Mouse (Mus musculus): ENCODE data around the gene Tmem110. TPM values are rescaled to one million over a fixed set of nuclear protein-coding genes. Genes with fewer than 3 reads are reported as not detected.

The Tmem110 gene
- polyA plus RNA-seq, 1 experiment from 2014 or later = 28.3 TPM

DNA sequence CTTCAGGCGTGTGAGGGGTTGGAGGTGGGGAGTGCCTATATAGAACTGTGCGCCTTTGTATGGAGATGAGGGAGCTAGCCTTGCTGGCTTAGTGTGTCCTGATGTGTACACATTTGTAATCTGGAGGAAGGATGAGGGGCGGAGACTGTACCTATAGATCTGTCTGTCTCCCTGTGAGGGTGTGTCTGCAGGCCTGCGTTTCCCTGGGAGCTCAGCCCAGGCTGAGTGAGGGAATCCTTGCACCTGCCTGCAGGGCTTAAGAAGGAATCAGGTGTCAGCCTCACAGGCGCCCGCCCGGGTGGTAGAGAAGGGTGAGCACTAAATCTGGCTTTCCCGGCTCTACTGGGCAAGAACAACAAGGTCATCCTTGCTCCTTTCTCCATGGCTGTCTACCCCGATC lies 54.4 kb downstream of the Tmem110 start:
- Histone ChIP-seq H3K27ac (replicated peaks; ENCODE audit: low read depth, low read length) (peak overlapping the region; percentile 46; the same call in 1 of the 2 replicates), H3K27me3 (replicated peaks; ENCODE audit: control insufficient read depth, insufficient read depth, low read length) (no peaks in the 10 kb centered on the region), H3K9me3 (ENCODE audit: control insufficient read depth, low read length) (no peaks in the 10 kb centered on the region), H3K4me1 (ENCODE audit: control insufficient read depth, insufficient read depth, low read length) (no peaks in the 10 kb centered on the region), H3K4me2 (ENCODE audit: low read depth, low read length) (no peak overlapping the region), H3K36me3 (ENCODE audit: control insufficient read depth, insufficient read depth, low read length) (peaks cover 16% of the 10 kb centered on the region; the same call in 1 of the 2 replicates), H3K9ac (ENCODE audit: low read depth, low read length) (no peak overlapping the region), H3K4me3 (ENCODE audit: low read depth, low read length) (no peak overlapping the region)
- peak; percentile 79 for DNase-seq (ENCODE audit: low spot score)
- 49% methylated on average over 9 of the region's 9 CpGs for WGBS
- ATAC-seq (ENCODE audit: low read depth) = peak; percentile 86

DNA sequence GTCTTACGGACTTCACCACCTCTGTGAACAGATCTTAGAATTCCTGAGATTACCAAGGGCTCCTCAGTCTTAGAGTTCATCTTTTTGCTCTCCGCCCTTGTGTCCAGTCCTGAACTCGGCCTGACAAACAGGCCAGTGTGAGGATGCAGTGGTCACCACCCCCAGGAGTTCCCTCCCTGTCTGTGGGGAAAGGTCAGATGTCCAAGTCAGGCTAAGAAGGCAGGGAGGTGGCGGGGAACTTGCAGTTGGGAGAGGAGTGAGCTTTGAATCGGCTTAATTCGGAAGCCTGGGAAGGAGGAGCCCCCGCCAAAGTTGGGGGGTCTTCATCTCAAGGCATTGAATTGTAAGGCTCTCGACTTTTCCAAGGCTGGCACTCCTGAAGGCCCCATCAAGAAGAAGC lies 54.9 kb downstream of the Tmem110 start:
- ATAC-seq (ENCODE audit: low read depth) (no peak), DNase-seq (ENCODE audit: low spot score) (no peak)
- H3K27ac ChIP-seq (replicated peaks; ENCODE audit: low read depth, low read length) = peak overlapping the region; percentile 21; the same call in 1 of the 2 replicates
- no peak overlapping the region for H3K4me3 ChIP-seq (ENCODE audit: low read depth, low read length)
- no peaks in the 10 kb centered on the region for H3K9me3 ChIP-seq (ENCODE audit: control insufficient read depth, low read length)
- H3K4me2 ChIP-seq (ENCODE audit: low read depth, low read length) = 0 out of 2 replicates have a peak overlapping the region, but pooled peaks have one; percentile 7
- 61% methylated on average over 8 of the region's 8 CpGs for WGBS
- no peak overlapping the region for H3K9ac ChIP-seq (ENCODE audit: low read depth, low read length)
- no peaks in the 10 kb centered on the region for H3K27me3 ChIP-seq (replicated peaks; ENCODE audit: control insufficient read depth, insufficient read depth, low read length)
- H3K36me3 ChIP-seq (ENCODE audit: control insufficient read depth, insufficient read depth, low read length) = peaks cover 15% of the 10 kb centered on the region; the same call in 1 of the 2 replicates
- no peaks in the 10 kb centered on the region for H3K4me1 ChIP-seq (ENCODE audit: control insufficient read depth, insufficient read depth, low read length)

DNA sequence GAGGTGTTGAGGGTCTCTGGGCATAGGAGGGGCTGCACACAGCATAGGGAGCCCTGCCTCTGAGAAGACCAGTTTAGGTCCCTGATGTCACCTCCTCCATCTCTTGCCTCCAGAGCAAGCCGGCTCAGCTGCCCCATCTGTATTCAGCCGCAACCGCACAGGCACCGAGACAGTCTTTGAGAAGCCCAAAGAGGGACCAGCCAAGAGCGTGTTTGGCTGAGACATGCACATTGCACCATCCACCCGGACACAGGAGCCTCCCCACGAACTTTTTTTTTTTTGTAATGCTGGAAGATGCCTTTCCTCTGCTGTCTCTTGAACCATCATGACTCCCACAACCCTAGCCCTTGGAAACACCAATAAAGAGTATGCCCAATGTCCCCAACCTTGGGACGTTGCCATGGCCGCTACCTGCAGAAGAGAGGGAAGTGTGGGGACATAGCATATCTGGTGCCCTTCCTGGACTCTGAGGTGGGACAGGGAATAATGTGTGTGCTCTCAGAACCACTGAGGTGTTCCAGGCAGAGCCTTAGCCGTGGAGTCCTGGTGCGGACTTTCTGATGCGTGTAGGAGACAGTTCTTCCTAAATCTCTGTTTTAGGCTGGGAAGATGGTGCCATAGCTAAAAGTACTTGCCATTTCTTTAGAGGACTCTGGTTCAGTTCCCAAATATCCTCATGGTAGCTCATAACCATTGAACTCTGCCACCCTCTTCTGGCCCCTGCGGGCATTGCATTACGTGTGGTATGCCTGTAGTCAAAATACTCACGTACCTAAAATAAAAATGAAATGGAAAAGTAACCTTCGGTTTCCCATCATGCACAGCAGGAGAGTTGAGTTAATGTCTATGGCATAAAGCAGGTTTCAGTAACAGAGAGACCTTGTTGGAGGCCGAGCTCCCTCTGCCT lies 55.7 kb downstream of the Tmem110 start:
- Histone ChIP-seq H3K4me1 (ENCODE audit: control insufficient read depth, insufficient read depth, low read length) (no peaks in the 10 kb centered on the region), H3K27ac (replicated peaks; ENCODE audit: low read depth, low read length) (no peak overlapping the region)
- WGBS = 87% methylated on average over 17 of the region's 17 CpGs

DNA sequence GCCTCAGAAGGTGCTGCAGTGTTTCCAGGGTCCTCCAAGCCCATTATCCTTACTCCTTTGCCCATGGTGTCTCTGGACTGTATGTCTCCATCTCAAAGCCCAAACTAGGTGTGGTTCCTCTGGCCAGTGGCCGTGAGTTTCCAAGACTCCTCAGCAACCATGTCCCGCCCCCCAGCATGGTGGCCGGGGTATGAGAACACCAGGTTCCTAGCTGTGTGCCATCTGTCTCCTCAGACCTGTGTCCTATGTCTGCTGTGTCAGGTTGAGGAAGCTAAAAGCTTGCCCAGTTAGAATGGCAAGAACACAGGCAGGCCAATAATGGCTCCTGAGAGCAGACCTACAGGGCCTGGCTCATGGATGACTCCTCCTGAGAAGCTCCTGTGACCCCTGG lies 56.3 kb downstream of the Tmem110 start:
- WGBS = 88% methylated on average over 3 of the region's 3 CpGs
- no peak overlapping the region for H3K27ac ChIP-seq (replicated peaks; ENCODE audit: low read depth, low read length)
- no peak overlapping the region for H3K9ac ChIP-seq (ENCODE audit: low read depth, low read length)
- peaks cover 7% of the 10 kb centered on the region; the same call in 1 of the 2 replicates for H3K36me3 ChIP-seq (ENCODE audit: control insufficient read depth, insufficient read depth, low read length)
- H3K27me3 ChIP-seq (replicated peaks; ENCODE audit: control insufficient read depth, insufficient read depth, low read length) = no peaks in the 10 kb centered on the region
- H3K4me1 ChIP-seq (ENCODE audit: control insufficient read depth, insufficient read depth, low read length) = no peaks in the 10 kb centered on the region
- H3K4me3 ChIP-seq (ENCODE audit: low read depth, low read length) = no peak overlapping the region
- DNase-seq (ENCODE audit: low spot score) (no peak), ATAC-seq (ENCODE audit: low read depth) (no peak)
- H3K4me2 ChIP-seq (ENCODE audit: low read depth, low read length) = no peak overlapping the region
- H3K9me3 ChIP-seq (ENCODE audit: control insufficient read depth, low read length) = no peaks in the 10 kb centered on the region

More for the DNA sequence above, 55.7 kb downstream of the Tmem110 start:
- Histone ChIP-seq H3K27me3 (replicated peaks; ENCODE audit: control insufficient read depth, insufficient read depth, low read length) (no peaks in the 10 kb centered on the region), H3K4me2 (ENCODE audit: low read depth, low read length) (no peak overlapping the region), H3K9me3 (ENCODE audit: control insufficient read depth, low read length) (no peaks in the 10 kb centered on the region), H3K36me3 (ENCODE audit: control insufficient read depth, insufficient read depth, low read length) (peaks cover 13% of the 10 kb centered on the region; the same call in 1 of the 2 replicates), H3K4me3 (ENCODE audit: low read depth, low read length) (no peak overlapping the region), H3K9ac (ENCODE audit: low read depth, low read length) (no peak overlapping the region)
- DNase-seq (ENCODE audit: low spot score) = peak; percentile 13
- no peak for ATAC-seq (ENCODE audit: low read depth)

DNA sequence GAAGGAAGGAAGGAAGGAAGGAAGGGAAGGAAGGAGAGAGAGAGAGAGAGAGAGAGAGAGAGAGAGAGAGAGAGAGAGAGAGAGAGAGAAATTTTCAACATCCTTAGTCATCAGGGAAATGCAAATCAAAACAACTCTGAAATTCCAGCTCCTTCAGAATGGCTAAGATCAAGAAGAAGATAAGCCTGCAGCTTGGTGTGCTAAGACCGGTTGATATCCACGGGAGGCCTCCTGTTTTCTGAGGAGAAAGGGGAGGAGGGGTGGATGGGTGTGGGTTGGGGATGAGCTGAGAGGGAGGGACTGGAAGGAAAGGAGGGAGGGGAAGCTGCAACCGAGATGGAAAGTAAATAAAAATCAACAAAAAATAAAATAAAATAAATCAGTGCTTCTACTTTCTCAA lies 59.9 kb downstream of the Tmem110 start:
- 4% methylated on average over 3 of the region's 3 CpGs for WGBS
- peaks cover 3% of the 10 kb centered on the region; the same call in 1 of the 2 replicates for H3K4me1 ChIP-seq (ENCODE audit: control insufficient read depth, insufficient read depth, low read length)
- H3K9ac ChIP-seq (ENCODE audit: low read depth, low read length) = no peak overlapping the region
- H3K4me2 ChIP-seq (ENCODE audit: low read depth, low read length) = no peak overlapping the region
- H3K27ac ChIP-seq (replicated peaks; ENCODE audit: low read depth, low read length) = no peak overlapping the region
- ATAC-seq (ENCODE audit: low read depth) (no peak), DNase-seq (ENCODE audit: low spot score) (peak; percentile 32)
- no peaks in the 10 kb centered on the region for H3K27me3 ChIP-seq (replicated peaks; ENCODE audit: control insufficient read depth, insufficient read depth, low read length)
- H3K36me3 ChIP-seq (ENCODE audit: control insufficient read depth, insufficient read depth, low read length) = no peaks in the 10 kb centered on the region
- no peak overlapping the region for H3K4me3 ChIP-seq (ENCODE audit: low read depth, low read length)
- H3K9me3 ChIP-seq (ENCODE audit: control insufficient read depth, low read length) = no peaks in the 10 kb centered on the region

DNA sequence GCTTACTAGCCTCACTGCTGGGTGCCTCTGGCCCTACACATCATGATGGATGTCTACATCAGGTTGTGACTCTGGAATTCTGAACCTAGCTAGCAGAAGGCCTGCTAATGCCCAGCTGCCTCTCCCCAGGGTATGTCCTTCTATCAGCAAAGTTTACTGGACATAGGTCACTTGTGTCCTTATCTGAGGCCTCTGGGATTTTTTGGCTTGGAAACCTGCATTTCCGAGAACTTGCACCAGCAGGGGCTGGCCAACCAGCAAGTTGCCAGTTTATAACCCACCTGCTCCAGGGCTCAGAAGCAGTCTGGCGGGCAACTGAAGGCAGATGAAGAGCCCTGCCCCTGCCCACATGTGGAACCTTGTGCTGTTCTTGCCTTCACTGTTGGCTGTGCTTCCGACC lies 60.8 kb downstream of the Tmem110 start, which contains the start of gene Itih4:
Gene Itih4, plus strand, starts transcription at position 273 of the 400 bp plus-strand sequence.
- Histone ChIP-seq H3K4me2 (ENCODE audit: low read depth, low read length) (no peak within 1 kb of the TSS), H3K4me1 (ENCODE audit: control insufficient read depth, insufficient read depth, low read length) (peaks cover 3% of the 10 kb centered on the region; the same call in 1 of the 2 replicates), H3K36me3 (ENCODE audit: control insufficient read depth, insufficient read depth, low read length) (no peaks in the 10 kb centered on the region), H3K9me3 (ENCODE audit: control insufficient read depth, low read length) (no peaks in the 10 kb centered on the region), H3K27ac (replicated peaks; ENCODE audit: low read depth, low read length) (no peak within 1 kb of the TSS), H3K27me3 (replicated peaks; ENCODE audit: control insufficient read depth, insufficient read depth, low read length) (no peaks in the 10 kb centered on the region), H3K4me3 (ENCODE audit: low read depth, low read length) (no peak within 1 kb of the TSS), H3K9ac (ENCODE audit: low read depth, low read length) (no peak within 1 kb of the TSS)
- 86% methylated on average over 3 of the region's 3 CpGs for WGBS
- DNase-seq (ENCODE audit: low spot score) (no peak), ATAC-seq (ENCODE audit: low read depth) (no peak)

DNA sequence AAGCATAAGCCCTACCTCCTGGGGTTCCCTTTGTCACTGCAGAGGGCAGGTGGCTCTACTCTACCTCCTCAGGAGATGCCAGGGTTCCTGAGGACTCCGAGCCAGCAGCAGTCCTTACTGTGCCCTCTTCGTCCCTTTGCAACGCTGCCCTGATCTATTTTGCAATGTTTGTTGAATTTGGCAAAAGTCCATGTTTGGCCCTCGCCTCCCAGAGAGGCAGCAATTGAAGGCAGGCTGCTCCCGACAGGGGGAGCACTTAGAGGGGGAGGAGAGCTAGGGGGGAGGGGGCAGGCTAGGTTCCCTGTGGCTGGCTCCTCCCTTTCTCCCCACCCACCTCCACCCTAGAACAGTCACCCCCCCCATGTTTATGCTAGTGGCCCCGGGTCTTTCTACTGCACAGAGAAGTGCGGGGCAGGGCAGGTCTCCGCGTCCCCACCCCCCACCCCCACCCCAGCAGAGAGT lies 62.9 kb downstream of the Tmem110 start:
- no peak overlapping the region for H3K9ac ChIP-seq (ENCODE audit: low read depth, low read length)
- H3K27ac ChIP-seq (replicated peaks; ENCODE audit: low read depth, low read length) = no peak overlapping the region
- H3K4me1 ChIP-seq (ENCODE audit: control insufficient read depth, insufficient read depth, low read length) = peaks cover 3% of the 10 kb centered on the region; the same call in 1 of the 2 replicates
- 18% methylated on average over 5 of the region's 9 CpGs for WGBS
- no peak overlapping the region for H3K4me3 ChIP-seq (ENCODE audit: low read depth, low read length)
- H3K27me3 ChIP-seq (replicated peaks; ENCODE audit: control insufficient read depth, insufficient read depth, low read length) = no peaks in the 10 kb centered on the region
- peak; percentile 37 for DNase-seq (ENCODE audit: low spot score)
- H3K36me3 ChIP-seq (ENCODE audit: control insufficient read depth, insufficient read depth, low read length) = no peaks in the 10 kb centered on the region
- peak overlapping the region; percentile 32 for H3K4me2 ChIP-seq (ENCODE audit: low read depth, low read length)
- no peaks in the 10 kb centered on the region for H3K9me3 ChIP-seq (ENCODE audit: control insufficient read depth, low read length)
- no peak for ATAC-seq (ENCODE audit: low read depth)

DNA sequence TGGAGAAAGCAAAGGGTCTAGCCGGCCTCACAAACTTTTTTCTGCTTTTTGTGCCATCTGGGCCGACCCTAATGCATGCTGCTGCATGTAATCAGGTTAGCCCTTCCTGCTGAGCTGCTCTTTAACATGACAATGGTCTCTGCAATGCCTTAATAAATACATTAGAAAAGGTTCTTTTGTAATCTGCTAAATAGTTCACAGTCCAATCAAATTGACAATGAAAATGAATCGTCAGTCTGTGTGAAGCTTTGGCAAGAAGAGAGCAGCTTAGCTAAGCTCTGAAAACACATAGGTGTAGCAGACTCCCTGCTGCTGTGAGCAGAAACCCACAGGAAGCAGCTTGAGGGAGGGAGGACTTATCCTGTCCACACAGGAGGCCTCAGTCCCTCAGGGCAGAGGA lies 74.6 kb downstream of the Tmem110 start:
- no peak overlapping the region for H3K27ac ChIP-seq (replicated peaks; ENCODE audit: low read depth, low read length)
- H3K9me3 ChIP-seq (ENCODE audit: control insufficient read depth, low read length) = no peaks in the 10 kb centered on the region
- no peak overlapping the region for H3K9ac ChIP-seq (ENCODE audit: low read depth, low read length)
- 54% methylated on average over 3 of the region's 3 CpGs for WGBS
- H3K36me3 ChIP-seq (ENCODE audit: control insufficient read depth, insufficient read depth, low read length) = no peaks in the 10 kb centered on the region
- ATAC-seq (ENCODE audit: low read depth) (no peak), DNase-seq (ENCODE audit: low spot score) (no peak)
- no peak overlapping the region for H3K4me2 ChIP-seq (ENCODE audit: low read depth, low read length)
- H3K27me3 ChIP-seq (replicated peaks; ENCODE audit: control insufficient read depth, insufficient read depth, low read length) = no peaks in the 10 kb centered on the region
- no peaks in the 10 kb centered on the region for H3K4me1 ChIP-seq (ENCODE audit: control insufficient read depth, insufficient read depth, low read length)
- no peak overlapping the region for H3K4me3 ChIP-seq (ENCODE audit: low read depth, low read length)
